Mouse (Mus musculus) lung, postnatal 10 days (tissue): ENCODE measurements at regions not wholly inside any gene's neighbourhood (a gene's known extent, or its start where the extent isn't known, plus 50 kb on each side); places are given as distances from the start of the nearest gene placed in this dataset.

Experiments used
- DNase-seq: peaks from one replicate; pipeline ENCODE4 v3.0.0; 2021

- DNase-seq, result no peak
Measured at GRCm38 (mm10) chr16:5672871-5673270, 212.3 kb upstream of the Rbfox1 start.

- no peak for DNase-seq
Measured at GRCm38 (mm10) chr16:5668403-5668967, 216.7 kb upstream of the Rbfox1 start.

- DNase-seq, result no peak
Measured at GRCm38 (mm10) chr16:5661918-5662317, 223.2 kb upstream of the Rbfox1 start.

- no peak for DNase-seq
Measured at GRCm38 (mm10) chr16:5651551-5651950, 233.6 kb upstream of the Rbfox1 start.

- DNase-seq, result no peak
Measured at GRCm38 (mm10) chr16:5651002-5651401, 234.2 kb upstream of the Rbfox1 start.

- DNase-seq, result no peak
Measured at GRCm38 (mm10) chr16:5639956-5640355, 245.2 kb upstream of the Rbfox1 start.

GRCm38 (mm10) chr16:5629996-5630395, 255.2 kb upstream of the Rbfox1 start:
- DNase-seq, result no peak

GRCm38 (mm10) chr16:5627910-5628309, 257.2 kb upstream of the Rbfox1 start:
- DNase-seq, result no peak

GRCm38 (mm10) chr16:5627117-5627909, 257.8 kb upstream of the Rbfox1 start:
- DNase-seq, result no peak

GRCm38 (mm10) chr16:5625159-5625558, 260.0 kb upstream of the Rbfox1 start:
- no peak for DNase-seq

GRCm38 (mm10) chr16:5620566-5620965, 264.6 kb upstream of the Rbfox1 start:
- DNase-seq, result no peak

GRCm38 (mm10) chr16:5616356-5616755, 268.8 kb upstream of the Rbfox1 start:
- DNase-seq, result no peak

- DNase-seq, result no peak
Measured at GRCm38 (mm10) chr16:5595359-5595758, 289.8 kb upstream of the Rbfox1 start.

- DNase-seq, result no peak
Measured at GRCm38 (mm10) chr16:5578333-5578732, 306.8 kb upstream of the Rbfox1 start.

GRCm38 (mm10) chr16:5572780-5573179, 312.4 kb upstream of the Rbfox1 start:
- no peak for DNase-seq

GRCm38 (mm10) chr16:5570619-5571018, 314.5 kb upstream of the Rbfox1 start:
- peak; percentile 65 for DNase-seq

GRCm38 (mm10) chr16:5569101-5569500, 313.3 kb upstream of the Eef2kmt start:
- DNase-seq, result no peak

GRCm38 (mm10) chr16:5549026-5549425, 293.2 kb upstream of the Eef2kmt start:
- DNase-seq, result no peak

- no peak for DNase-seq
Measured at GRCm38 (mm10) chr16:5548602-5549001, 292.8 kb upstream of the Eef2kmt start.

- no peak for DNase-seq
Measured at GRCm38 (mm10) chr16:5546808-5547207, 291.0 kb upstream of the Eef2kmt start.

- DNase-seq, result no peak
Measured at GRCm38 (mm10) chr16:5545801-5546200, 290.0 kb upstream of the Eef2kmt start.

- DNase-seq, result no peak
Measured at GRCm38 (mm10) chr16:5544436-5544835, 288.7 kb upstream of the Eef2kmt start.

GRCm38 (mm10) chr16:5538836-5539510, 283.2 kb upstream of the Eef2kmt start:
- DNase-seq, result no peak
